Mouse (Mus musculus) CD4-positive, CD25-positive, alpha-beta regulatory T cell, adult 2 months (primary cell): Measurements from ENCODE around the gene Oit1.

Source experiments
- DNase-seq: peaks from one replicate; pipeline ENCODE4 v3.0.0-alpha.2; 2012; ENCODE audit warnings: low read depth, low spot score

The Oit1 gene

GRCm38 (mm10) chr14:8378685-8379313 is at the start of gene Oit1:
Gene Oit1, minus strand, starts transcription at chr14:8378754.
- DNase-seq: no peak

GRCm38 (mm10) chr14:8422833-8423232 is 44.3 kb upstream of the Oit1 start:
- DNase-seq: no peak

GRCm38 (mm10) chr14:8421199-8421787 is 42.7 kb upstream of the Oit1 start:
- DNase-seq: no peak

- DNase-seq: no peak
Measured at GRCm38 (mm10) chr14:8418610-8419009, 40.1 kb upstream of the Oit1 start.

- no peak for DNase-seq
Measured at GRCm38 (mm10) chr14:8405946-8406345, 27.4 kb upstream of the Oit1 start.

- no peak for DNase-seq
Measured at GRCm38 (mm10) chr14:8403310-8403709, 24.8 kb upstream of the Oit1 start.

- DNase-seq: no peak
Measured at GRCm38 (mm10) chr14:8398507-8398906, 20.0 kb upstream of the Oit1 start.

- no peak for DNase-seq
Measured at GRCm38 (mm10) chr14:8395690-8396287, 17.2 kb upstream of the Oit1 start.

GRCm38 (mm10) chr14:8392181-8392825 is 13.7 kb upstream of the Oit1 start:
- no peak for DNase-seq

GRCm38 (mm10) chr14:8369394-8369793 is 9.2 kb downstream of the Oit1 start:
- no peak for DNase-seq

GRCm38 (mm10) chr14:8368900-8369299 is 9.7 kb downstream of the Oit1 start:
- no peak for DNase-seq

GRCm38 (mm10) chr14:8367727-8368520 is 10.6 kb downstream of the Oit1 start:
- DNase-seq: no peak

- DNase-seq: no peak
Measured at GRCm38 (mm10) chr14:8367121-8367520, 11.4 kb downstream of the Oit1 start.

- DNase-seq: no peak
Measured at GRCm38 (mm10) chr14:8365833-8366232, 12.7 kb downstream of the Oit1 start.

GRCm38 (mm10) chr14:8356836-8357235 is 21.7 kb downstream of the Oit1 start:
- no peak for DNase-seq

GRCm38 (mm10) chr14:8355999-8356501 is 22.5 kb downstream of the Oit1 start:
- peak; percentile 70 for DNase-seq

GRCm38 (mm10) chr14:8348927-8349326 is 29.6 kb downstream of the Oit1 start:
- no peak for DNase-seq

GRCm38 (mm10) chr14:8346255-8346997 is 32.1 kb downstream of the Oit1 start:
- peak; percentile 80 for DNase-seq

- no peak for DNase-seq
Measured at GRCm38 (mm10) chr14:8345566-8345965, 33.0 kb downstream of the Oit1 start.

- DNase-seq: no peak
Measured at GRCm38 (mm10) chr14:8342509-8343106, 35.9 kb downstream of the Oit1 start.

GRCm38 (mm10) chr14:8340226-8340625 is 38.3 kb downstream of the Oit1 start:
- DNase-seq: no peak
